Mouse (Mus musculus) ovary, adult 18-20 months (tissue): ENCODE measurements around the gene Rasa4.
"Not testable (repeated sequence)": the region's sequence is repeated elsewhere in the genome, so short reads cannot be mapped to it uniquely, and the experiment has no call there.

Source experiments
- DNase-seq: peaks from one replicate; pipeline ENCODE4 v3.0.0; 2022; ENCODE audit warnings: low spot score, mixed read lengths

Rasa4 gene

DNA sequence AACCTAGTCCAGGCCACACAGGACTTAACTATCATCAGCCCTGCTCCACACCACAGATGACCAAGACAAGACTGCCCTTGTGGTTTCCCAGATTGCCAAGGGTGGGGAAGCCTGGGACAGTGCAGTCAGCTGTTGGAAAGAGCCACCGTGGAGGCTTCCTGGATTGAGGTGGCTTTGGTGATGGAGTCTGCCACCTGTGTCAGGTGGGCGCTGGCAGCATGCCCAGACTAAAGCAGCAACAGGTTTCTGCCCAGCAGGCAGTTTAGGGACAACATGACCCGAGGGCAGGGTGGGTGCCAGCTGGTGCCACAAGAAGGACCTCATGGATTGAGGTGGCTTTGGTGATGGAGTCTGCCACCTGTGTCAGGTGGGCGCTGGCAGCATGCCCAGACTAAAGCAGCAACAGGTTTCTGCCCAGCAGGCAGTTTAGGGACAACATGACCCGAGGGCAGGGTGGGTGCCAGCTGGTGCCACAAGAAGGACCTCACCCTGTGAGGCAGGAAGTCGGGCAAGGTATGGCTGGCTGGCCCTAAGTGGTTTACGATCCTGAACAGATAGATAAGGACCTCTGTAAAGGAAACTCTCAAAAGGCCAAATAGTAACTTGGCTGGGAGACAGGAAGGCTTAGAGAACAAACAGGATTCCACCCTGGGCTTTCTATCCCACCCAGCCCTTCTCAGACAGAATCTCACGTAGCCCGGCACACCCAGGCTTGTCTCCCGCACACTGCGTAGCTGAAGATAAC is 17.1 kb upstream of the Rasa4 start:
- DNase-seq = not testable (repeated sequence)

- no peak for DNase-seq
Observed at GRCm38 (mm10) chr5:136069411-136069810, 14.3 kb upstream of the Rasa4 start.

- DNase-seq = no peak
Observed at GRCm38 (mm10) chr5:136073051-136073450, 10.7 kb upstream of the Rasa4 start.

DNA sequence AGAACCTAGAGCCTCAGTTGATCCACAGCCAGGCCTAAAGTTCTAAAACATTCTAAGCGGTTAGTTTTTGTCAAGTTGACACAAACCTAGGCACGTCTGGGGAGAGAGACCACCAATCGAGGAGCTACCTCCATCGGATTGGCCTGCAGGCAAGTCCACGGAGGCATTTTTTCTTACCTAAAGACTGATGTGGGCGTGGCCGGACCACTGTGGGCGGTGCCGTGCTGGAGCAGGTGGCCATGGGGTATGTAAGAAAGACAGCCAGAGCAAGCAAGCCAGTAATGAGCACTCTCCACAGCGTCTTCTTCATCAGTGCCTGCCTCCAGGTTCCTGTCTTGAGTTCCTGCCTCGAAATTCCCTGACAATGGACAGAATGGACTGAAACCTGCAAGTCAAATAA is 10.2 kb upstream of the Rasa4 start:
- no peak for DNase-seq

DNA sequence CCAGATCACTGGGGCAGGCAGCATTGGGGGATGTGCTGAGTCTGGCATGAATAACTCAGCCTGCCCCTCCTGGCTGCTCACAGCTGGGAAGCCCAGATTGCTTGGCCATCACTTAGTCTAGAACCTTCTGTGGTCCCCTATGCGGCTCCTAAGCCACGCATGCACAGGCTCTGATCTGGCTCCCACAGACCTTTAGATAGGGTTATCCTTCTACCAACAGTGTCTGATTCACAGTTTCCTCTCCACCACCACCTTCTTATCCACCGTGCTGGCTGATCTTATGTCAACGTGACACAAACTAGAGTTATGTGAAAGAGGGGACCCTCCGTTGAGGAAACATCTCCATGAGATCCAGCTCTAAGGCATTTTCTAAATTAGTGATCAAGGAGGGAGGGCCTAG is 8.6 kb upstream of the Rasa4 start:
- no peak for DNase-seq

GRCm38 (mm10) chr5:136076284-136076683 is 7.4 kb upstream of the Rasa4 start:
- no peak for DNase-seq

DNA sequence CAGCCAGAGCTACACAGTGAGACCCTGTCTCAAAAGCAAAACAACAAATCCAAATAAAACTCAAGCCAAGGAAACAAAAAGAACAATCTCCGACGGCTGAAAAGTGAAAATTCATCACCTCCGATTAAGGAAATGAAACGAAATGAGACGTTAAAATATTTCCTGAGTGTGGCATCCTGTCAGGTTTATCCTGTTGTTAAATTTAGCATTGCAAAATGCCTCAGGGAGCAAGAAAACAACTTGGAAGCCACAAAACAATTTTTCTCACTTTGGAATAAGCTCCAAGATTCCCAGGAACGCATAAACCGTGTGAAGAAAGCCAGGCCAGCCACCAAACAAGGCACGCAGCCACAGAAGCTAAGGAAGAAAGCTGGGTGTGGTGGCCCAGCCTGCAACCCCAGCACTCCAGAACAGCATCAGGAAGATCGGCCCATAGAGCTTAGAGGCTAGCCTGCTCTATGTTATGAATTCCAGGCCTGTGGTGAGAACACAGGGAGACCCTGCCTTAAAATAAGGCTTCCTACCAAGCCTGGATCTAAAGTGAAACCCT is 6.6 kb upstream of the Rasa4 start:
- no peak for DNase-seq

DNA sequence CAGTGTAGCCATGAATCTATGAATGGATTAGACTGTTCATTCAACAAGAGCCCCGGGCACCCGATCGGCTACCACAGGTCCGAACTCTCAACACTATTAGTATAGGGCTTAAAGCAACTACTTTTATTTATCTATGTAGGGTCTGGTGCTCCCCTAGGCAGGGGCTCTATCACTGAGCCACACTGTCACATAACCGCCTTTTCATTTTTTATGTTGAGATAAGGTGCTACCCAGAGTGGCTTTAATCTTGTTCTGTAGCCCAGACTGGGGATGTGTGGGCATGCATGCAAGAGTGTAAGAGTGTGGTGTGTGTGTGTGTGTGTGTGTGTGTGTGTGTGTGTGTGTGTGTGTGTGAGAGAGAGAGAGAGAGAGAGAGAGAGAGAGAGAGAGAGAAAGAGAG is 5.6 kb upstream of the Rasa4 start:
- DNase-seq = no peak

DNA sequence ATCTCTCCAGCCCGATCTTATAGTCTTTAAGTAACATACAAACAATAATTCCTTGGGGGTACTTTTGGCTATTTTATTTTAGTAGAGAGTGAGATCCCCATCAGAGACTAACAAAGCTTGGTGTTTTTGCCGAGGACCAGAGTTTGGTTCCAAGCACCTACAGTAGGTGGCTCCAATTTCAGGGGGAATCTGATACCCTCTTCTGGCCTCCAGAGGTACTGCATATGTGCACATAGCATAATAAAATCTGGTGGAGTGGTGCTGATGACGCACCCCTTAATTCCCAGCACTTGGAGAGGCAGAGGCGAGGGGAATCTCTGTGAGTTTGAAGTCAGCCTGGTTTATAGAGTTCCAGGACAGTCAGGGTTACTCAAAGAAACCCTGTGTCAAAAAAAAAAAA is 1.4 kb upstream of the Rasa4 start:
- DNase-seq = no peak

DNA sequence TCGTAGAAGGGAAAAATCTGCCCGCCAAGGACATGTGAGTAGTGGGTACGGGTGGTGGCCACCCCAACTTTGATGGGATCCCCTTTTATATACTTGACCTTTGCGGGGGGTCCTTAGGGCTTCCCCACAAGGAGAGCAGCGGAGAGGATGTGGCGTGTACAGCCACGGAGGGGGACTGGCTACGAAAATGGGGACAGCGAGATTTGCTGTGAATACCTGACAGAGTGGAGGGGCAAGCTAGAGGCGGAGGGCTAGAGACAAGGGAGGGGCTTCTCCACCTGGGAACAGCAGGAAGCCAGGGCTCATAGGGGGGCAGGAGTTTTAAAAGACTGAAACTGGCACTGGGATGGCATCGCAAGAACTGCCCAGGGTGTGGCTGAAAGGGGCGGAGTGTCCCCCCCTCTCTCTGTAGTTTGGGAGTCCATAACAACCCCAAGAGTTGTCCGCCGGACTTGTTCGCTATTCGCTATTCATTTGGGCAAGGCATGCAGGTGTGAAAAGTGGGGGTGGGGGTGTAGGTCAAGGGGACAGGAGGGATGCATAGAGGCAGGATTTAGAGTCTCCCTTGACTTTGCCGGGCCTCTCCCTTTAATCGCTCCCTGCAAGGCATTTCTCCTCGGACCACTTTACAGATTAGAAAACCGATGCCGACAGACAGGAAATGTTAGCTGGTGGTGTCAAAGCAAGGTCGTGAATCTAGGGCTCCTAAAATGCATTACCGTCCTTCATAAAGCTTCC is 597 bp downstream of the Rasa4 start:
- no peak for DNase-seq

GRCm38 (mm10) chr5:136084891-136085651 is 1.4 kb downstream of the Rasa4 start:
- peak; percentile 63 for DNase-seq

- DNase-seq = no peak
Observed at GRCm38 (mm10) chr5:136086290-136086689, 2.6 kb downstream of the Rasa4 start.

DNA sequence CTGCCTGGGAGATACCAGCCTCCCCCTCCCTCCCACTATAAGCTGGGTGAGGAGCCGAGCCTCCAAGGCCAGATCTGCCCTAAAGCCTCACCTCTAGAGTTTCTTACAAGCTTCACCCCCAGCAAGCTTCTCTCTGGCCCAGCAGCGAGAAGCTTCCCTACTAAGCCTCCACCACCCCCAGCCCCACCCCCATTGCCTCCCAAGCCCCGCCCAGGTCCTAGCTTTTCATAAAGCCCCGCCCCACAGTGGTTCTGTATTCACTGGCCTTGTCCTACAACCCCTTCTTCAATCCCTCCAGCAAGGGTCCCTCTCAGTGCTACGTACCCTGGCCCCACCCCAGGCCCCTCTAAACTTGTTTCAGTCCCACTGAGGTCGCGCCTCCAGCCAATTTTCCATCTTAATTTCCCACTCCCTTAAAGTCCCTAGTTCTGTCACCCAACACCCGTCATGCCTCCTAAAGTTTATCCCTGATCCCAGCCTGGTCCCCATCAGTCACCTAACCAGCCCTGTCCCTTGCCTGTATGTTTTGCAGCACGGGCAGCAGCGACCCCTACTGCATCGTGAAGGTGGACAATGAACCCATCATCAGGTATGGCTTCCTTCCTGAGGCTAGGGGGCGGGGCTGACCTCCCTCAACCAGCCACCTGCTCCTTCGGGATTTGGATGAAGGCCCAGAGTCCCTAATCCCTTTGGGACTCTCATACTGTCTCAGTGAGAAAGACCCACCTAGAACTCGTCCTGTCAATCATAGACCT is 5.3 kb downstream of the Rasa4 start:
- no peak for DNase-seq

DNA sequence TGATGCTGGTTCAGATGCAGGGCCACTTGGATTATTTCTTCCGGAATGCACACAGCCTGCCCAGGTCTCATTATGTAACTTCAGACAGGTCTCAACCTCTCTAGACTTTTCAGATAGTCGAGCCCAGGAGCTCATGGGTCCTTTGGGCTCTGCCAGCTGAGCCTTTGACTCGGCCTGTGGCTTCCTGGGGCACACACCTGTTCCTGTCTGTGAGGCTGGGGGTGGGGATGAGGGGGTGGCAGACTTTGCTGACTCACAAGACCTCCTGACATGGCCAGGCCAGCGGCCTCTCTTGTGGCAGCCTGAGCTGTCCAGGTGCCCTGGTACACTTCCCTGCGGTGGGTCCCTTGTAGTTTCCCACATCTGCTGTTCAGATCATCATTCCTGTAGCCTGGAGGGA is 8.2 kb downstream of the Rasa4 start:
- no peak for DNase-seq

DNA sequence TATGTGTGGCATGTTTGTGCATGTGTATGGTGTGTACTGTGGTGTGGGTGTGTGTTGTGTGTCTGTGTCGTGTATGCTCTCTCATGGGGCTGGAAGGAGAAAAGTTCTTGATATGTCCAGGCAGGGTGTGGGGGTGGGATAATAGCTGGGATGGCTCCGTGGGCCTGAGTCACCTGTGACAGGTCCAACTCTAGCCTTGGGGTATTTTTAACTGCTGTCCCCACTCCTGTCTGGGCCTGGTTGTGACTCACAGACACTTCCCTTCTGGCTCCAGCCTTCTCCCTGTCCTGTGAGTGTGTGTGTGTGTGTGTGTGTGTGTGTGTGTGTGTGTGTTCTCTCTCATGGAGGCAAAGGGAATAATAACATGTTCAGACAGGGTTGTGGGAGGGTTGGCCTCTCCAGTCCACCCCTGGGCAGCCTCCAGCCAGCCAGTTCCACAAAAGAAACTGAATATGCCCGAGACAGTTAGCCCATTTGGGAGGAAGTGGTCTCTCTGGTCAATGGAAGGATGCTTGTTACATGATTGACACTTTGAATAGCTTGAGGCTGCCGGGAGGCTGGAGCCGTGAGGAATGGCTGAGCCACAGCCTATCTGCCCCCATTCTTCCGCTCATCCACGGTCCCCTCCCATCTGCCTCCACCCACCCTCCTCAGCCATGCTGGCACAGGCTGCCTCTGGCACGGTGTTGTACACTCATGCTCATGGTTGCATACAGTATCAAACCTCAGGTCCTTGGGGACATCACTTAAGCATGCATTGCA is 10.7 kb downstream of the Rasa4 start:
- no peak for DNase-seq

- no peak for DNase-seq
Observed at GRCm38 (mm10) chr5:136095089-136095488, 11.4 kb downstream of the Rasa4 start.

DNA sequence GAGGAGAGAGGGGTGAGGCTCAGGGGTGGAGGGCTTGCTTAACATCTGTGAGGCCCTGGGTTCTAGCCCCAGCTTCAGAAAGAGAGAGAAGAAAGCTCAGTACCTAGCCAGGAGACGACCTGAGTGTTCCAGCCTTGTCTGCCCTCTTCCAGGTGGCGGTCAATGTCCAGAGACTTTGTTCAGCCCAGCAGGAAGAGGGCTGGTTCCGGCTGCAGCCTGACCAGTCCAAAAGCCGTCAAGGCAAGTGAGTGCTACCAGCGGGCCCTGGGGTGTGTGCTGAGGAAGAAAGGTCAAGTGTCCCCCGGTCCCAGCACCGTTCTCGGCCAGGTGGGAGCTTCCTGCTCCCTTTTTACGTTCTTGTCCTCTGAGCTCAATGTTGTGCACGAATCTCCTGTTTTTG is 14.8 kb downstream of the Rasa4 start:
- DNase-seq = no peak

GRCm38 (mm10) chr5:136102099-136102820 is 18.5 kb downstream of the Rasa4 start:
- DNase-seq = peak; percentile 16

DNA sequence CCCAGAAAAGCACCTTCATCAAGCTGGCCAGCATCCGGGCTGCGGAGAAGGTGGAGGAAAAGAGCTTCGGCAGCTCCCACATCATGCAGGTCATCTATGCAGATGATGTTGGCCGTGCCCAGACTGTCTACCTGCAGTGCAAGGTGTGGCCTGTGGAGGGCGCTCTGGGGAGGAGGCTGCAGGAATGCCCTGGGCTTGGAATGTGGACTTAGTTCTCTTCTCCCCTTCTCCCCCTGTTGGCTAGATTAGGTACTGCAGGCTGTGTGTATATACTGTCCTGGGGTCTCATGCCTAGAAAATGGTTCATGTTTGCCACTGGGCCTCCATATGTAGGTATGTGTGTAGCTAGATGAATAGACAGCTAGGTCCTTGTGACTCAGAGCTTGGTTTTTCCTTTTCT is 20.8 kb downstream of the Rasa4 start:
- DNase-seq = no peak

- no peak for DNase-seq
Observed at GRCm38 (mm10) chr5:136108486-136108885, 24.8 kb downstream of the Rasa4 start.
